In genomic region chr14:30147774-30148173, GRCm38 (mm10) we compare ENCODE assay signal across 8 mouse cellular contexts.
A peak's percentile ranks its signal among the peaks of the same experiment; 100 is the strongest.
DNase-seq lines count a peak whose midpoint lies in the region; ATAC-seq and TF ChIP-seq lines count a peak whose summit lies in the region.
"Had no signal": no experiment of that assay in that cellular context is flagged by ENCODE, and none has a peak within 500 bp of the region (broad histone marks: within the 10 kb centered on the region; RNA-seq: fewer than 3 reads in every experiment).

No protein-coding gene starts in this region.

- no peaks in the 10 kb centered on the region for H3K27me3 ChIP-seq in midbrain, postnatal 0 days (ENCODE audit: insufficient read depth, low read length)
- H3K27me3 ChIP-seq in midbrain, embryonic 15.5 days (replicated peaks): no peaks in the 10 kb centered on the region
- no peaks in the 10 kb centered on the region for H3K27me3 ChIP-seq in hindbrain, embryonic 15.5 days

- no peak for ATAC-seq in midbrain, postnatal 0 days (ENCODE audit: low FRiP score)
- ATAC-seq in midbrain, embryonic 15.5 days (replicated peaks): no peak
- 0 out of 2 replicates have a peak, but pooled peaks have one; percentile 27 for ATAC-seq in hindbrain, embryonic 15.5 days (ENCODE audit: low FRiP score, low read depth)
- ATAC-seq: Patski had no signal

- TF ChIP-seq CTCF in midbrain, postnatal 0 days (IDR thresholded peaks at IDR 0.05): no peak

- peak; percentile 71 for DNase-seq in midbrain, postnatal 0 days (ENCODE audit: low spot score)
- DNase-seq in embryo, embryonic 11 days: peak; percentile 53
- peak; percentile 34 for DNase-seq in retina, postnatal 1 day
- no peak for DNase-seq in MN1 (ENCODE audit: low spot score)
- DNase-seq in thymus, postnatal 10 days (ENCODE audit: low spot score in 2 of 2): no peak

- WGBS in midbrain, postnatal 0 days: 47% methylated on average over 7 of the region's 7 CpGs
- 52% methylated on average over 7 of the region's 7 CpGs for whole genome bisulfite sequencing in midbrain, embryonic 15.5 days
- WGBS in hindbrain, embryonic 15.5 days: 41% methylated on average over 7 of the region's 7 CpGs

- no peak overlapping the region for H3K4me2 ChIP-seq in midbrain, postnatal 0 days (ENCODE audit: low read depth, low read length, poor library complexity, severe bottlenecking)
- no peak overlapping the region for H3K4me2 ChIP-seq in midbrain, embryonic 15.5 days
- H3K4me2 ChIP-seq in hindbrain, embryonic 15.5 days: no peak overlapping the region

- no peak overlapping the region for H3K27ac ChIP-seq in midbrain, postnatal 0 days (ENCODE audit: low read depth, low read length)
- H3K27ac ChIP-seq in midbrain, embryonic 15.5 days: no peak overlapping the region
- H3K27ac ChIP-seq in hindbrain, embryonic 15.5 days (replicated peaks): no peak overlapping the region

- no peak overlapping the region for H3K4me3 ChIP-seq in midbrain, postnatal 0 days (ENCODE audit: low read depth, low read length)
- no peak overlapping the region for H3K4me3 ChIP-seq in midbrain, embryonic 15.5 days
- no peak overlapping the region for H3K4me3 ChIP-seq in hindbrain, embryonic 15.5 days

- H3K36me3 ChIP-seq in midbrain, postnatal 0 days (ENCODE audit: insufficient read depth, low read length): no peaks in the 10 kb centered on the region
- H3K36me3 ChIP-seq in midbrain, embryonic 15.5 days (replicated peaks): 0 out of 2 replicates have a peak, but pooled peaks cover 3% of the 10 kb centered on the region
- no peaks in the 10 kb centered on the region for H3K36me3 ChIP-seq in hindbrain, embryonic 15.5 days

- no peaks in the 10 kb centered on the region for H3K9me3 ChIP-seq in midbrain, postnatal 0 days (ENCODE audit: low read length)
- H3K9me3 ChIP-seq in midbrain, embryonic 15.5 days: no peaks in the 10 kb centered on the region
- no peaks in the 10 kb centered on the region for H3K9me3 ChIP-seq in hindbrain, embryonic 15.5 days

- no peaks in the 10 kb centered on the region for H3K4me1 ChIP-seq in midbrain, postnatal 0 days (ENCODE audit: insufficient read depth, low read length)
- H3K4me1 ChIP-seq in midbrain, embryonic 15.5 days: no peaks in the 10 kb centered on the region
- H3K4me1 ChIP-seq in hindbrain, embryonic 15.5 days (replicated peaks): peaks cover 7% of the 10 kb centered on the region; the same call in 1 of the 2 replicates

- no peak overlapping the region for H3K9ac ChIP-seq in midbrain, postnatal 0 days (replicated peaks; ENCODE audit: low read length, poor library complexity, severe bottlenecking)
- no peak overlapping the region for H3K9ac ChIP-seq in midbrain, embryonic 15.5 days
- H3K9ac ChIP-seq in hindbrain, embryonic 15.5 days: no peak overlapping the region

Comparison
In these comparisons a context has a peak if more than half of its experiments do, and no peak if none do; other contexts are left out.
1. DNase-seq: peak in midbrain, postnatal 0 days (single experiment), embryo, embryonic 11 days (single experiment) and retina, postnatal 1 day (single experiment); none in MN1 (single experiment) and thymus, postnatal 10 days (0 of 2).